Mouse (Mus musculus) adrenal gland, adult 10 weeks (tissue): Measurements from ENCODE around the gene Lifr. TPM values are rescaled to one million over a fixed set of nuclear protein-coding genes. Genes with fewer than 3 reads are reported as not detected.

Experiments
- polyA plus RNA-seq: library from polyadenylated mRNA; stranded (reverse); fragments of 350-450 nt; fragmentation: Illumina TruSeq; extraction: RNeasy Lipid Tissue Mini Kit (QIAGEN cat#74804); gene quantifications from one replicate; pipeline ENCODE4 v1.2.3, GENCODE M21; 2014; ENCODE audit warnings: low read depth, low replicate concordance

Lifr gene
- polyA plus RNA-seq = 30.8 TPM

GRCm38 (mm10) chr15:7090211-7090765, at the start of gene Lifr:
Lifr (plus strand) TSS chr15:7090614.

Other genes starting within 250 kb of the Lifr start
- 16.2 TPM for gene Osmr, start 215.6 kb upstream of the Lifr start, polyA plus RNA-seq